Mouse (Mus musculus) hindlimb bud, embryonic 11.5 days (tissue): ENCODE results near the gene Olfr986.

ENCODE experiments used
- DNase-seq: peaks from one replicate; pipeline ENCODE4 v3.0.0-alpha.2; 2012; ENCODE audit warnings: low read depth, low spot score; ENCODE audit errors: extremely low spot score

Gene Olfr986

GRCm38 (mm10) chr9:40231019-40231418 is 50.3 kb downstream of the Olfr986 start:
- no peak for DNase-seq

DNA sequence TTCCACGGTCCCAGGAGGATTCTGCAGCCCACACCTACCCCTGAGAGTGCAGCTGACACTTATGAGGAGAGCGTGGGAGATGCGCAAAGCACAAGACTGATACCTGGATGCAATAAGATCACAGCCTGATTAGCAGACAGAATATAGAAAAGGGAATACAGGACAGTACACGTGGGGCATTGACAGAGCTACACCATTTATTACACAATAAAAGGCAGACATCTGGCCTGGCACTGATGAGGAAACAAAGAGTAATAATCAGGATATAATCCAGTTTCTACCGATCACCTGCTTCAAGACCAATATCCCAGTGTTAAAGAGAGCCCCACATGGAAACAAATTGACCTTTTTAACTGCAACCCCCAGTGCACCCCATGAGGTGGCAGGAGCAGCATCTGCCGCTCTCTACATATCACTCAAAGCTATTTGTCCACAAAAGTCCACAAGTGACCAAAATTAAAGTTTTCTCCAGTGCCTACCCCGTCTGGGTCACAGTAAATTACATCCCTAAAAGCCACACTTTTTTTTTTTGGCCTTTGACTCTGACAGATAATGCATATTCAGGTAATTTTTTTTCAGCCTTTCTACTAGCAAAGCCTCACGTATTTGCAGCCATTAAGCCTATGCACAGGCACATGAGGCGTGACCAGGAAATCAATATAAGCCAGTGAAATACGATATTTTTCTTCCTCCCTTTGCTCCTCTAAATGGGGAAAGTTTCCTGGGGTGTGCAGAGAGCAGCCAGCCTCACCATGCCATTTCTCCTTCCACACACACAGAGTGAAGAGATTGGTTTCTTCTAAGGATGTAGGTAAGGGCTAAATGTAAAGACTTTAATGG is 53.7 kb downstream of the Olfr986 start:
- no peak for DNase-seq

- no peak for DNase-seq
Measured at GRCm38 (mm10) chr9:40235220-40235619, 54.5 kb downstream of the Olfr986 start.
